Mouse (Mus musculus) kidney, embryonic 15.5 days (tissue): Measurements from ENCODE around the gene Peli2. TPM values are rescaled to one million over a fixed set of nuclear protein-coding genes. Genes with fewer than 3 reads are reported as not detected.

Experiments used
- ATAC-seq: fragments of 200-750 bp; cut with Nextera tagmentation; replicated peaks from 2 replicates; pipeline ENCODE4 v1.8.0; 2017; ENCODE audit warnings: moderate TSS enrichment; ENCODE audit not compliant: low FRiP score
- H3K27ac ChIP-seq: fragments of 300-500 bp; sonication (generic); 2 replicates; pipeline ENCODE4 v1.5.1; 2015; ENCODE audit warnings: mild to moderate bottlenecking, inconsistent platforms
- H3K27me3 ChIP-seq: fragments of 300-500 bp; sonication (generic); 2 replicates; pipeline ENCODE4 v1.6.1; 2015; ENCODE audit warnings: inconsistent platforms
- H3K36me3 ChIP-seq: fragments of 300-500 bp; sonication (generic); 2 replicates; pipeline ENCODE4 v1.6.1; 2015; ENCODE audit warnings: inconsistent platforms
- H3K4me1 ChIP-seq: fragments of 300-500 bp; sonication (generic); 2 replicates; pipeline ENCODE4 v1.6.1; 2015; ENCODE audit warnings: inconsistent platforms
- H3K4me2 ChIP-seq: fragments of 300-500 bp; sonication (generic); 2 replicates; pipeline ENCODE4 v1.6.1; 2015; ENCODE audit warnings: moderate library complexity, mild to moderate bottlenecking, inconsistent platforms
- H3K4me3 ChIP-seq: fragments of 300-500 bp; sonication (generic); replicated peaks from 2 replicates; pipeline ENCODE4 v1.5.1; 2015; ENCODE audit warnings: mild to moderate bottlenecking, inconsistent platforms
- H3K9ac ChIP-seq: fragments of 300-500 bp; sonication (generic); 2 replicates; pipeline ENCODE4 v1.6.1; 2015; ENCODE audit warnings: mild to moderate bottlenecking, inconsistent platforms
- H3K9me3 ChIP-seq: fragments of 300-500 bp; sonication (generic); replicated peaks from 2 replicates; pipeline ENCODE4 v1.6.1; 2016; ENCODE audit warnings: inconsistent platforms
- WGBS: fragments of 180-500 bp; shearing (Covaris S2); methylation state at CpG from one replicate; pipeline ENCODE4 v1.1.7; 2015; ENCODE audit warnings: mixed read lengths; 5-methylcytosine and 5-hydroxymethylcytosine counted together
- polyA plus RNA-seq: library from polyadenylated mRNA; unstranded; fragments of >200 nt; fragmentation: Nextera tagmentation; extraction: Ambion mirVana; gene quantifications from 2 replicates; pipeline ENCODE4 v1.2.1, GENCODE M21; 2015

Gene Peli2
- polyA plus RNA-seq, 1 experiment from 2014 or later: 7.1 TPM

DNA sequence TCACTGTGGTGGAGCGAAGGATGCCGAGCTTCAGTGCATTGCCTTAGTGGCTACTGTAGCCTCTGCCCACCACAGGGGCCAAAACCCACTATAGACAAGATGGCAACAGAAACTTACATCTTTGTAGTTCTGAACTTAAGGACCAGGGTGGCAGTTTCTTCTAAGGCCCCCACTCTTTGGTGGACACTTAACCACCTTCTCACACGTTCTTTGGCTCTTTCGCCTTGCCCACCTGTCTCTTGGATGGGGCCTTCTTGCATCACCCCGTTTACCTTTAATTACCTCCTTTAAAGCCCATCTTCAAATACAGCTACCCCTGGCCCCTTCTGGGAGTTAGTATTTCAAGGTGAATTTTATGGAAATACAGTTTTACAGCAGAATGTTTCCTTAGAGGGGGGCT lies 8.1 kb downstream of the Peli2 start:
- Histone ChIP-seq H3K27me3 (no peaks in the 10 kb centered on the region), H3K9me3 (no peaks in the 10 kb centered on the region), H3K36me3 (no peaks in the 10 kb centered on the region), H3K4me3 (no peak overlapping the region), H3K4me1 (peaks cover 70% of the 10 kb centered on the region), H3K27ac (no peak overlapping the region), H3K4me2 (no peak overlapping the region), H3K9ac (no peak overlapping the region)
- no peak for ATAC-seq
- WGBS: 85% methylated on average over 5 of the region's 5 CpGs

DNA sequence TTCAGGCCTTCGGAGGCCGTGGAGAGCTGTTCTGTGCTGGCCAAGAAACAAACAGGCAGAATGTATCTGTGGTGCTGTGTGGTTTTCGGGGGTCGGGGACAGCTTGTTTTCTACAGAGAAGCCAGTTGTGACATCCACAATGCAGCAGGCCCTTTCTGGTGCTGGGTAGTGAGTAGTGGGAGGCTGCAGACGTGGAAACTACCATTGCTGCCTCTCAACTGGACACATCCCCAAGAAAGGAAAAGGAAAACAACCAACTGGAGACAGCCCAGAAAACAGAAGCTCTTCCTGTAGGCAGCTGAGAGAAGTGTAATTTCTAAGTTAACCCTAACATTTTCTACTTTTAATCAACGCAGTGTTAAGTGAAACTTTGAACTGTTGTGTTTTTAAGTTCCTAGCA lies 9.4 kb downstream of the Peli2 start:
- WGBS: 71% methylated on average over 6 of the region's 6 CpGs
- peaks cover 68% of the 10 kb centered on the region for H3K4me1 ChIP-seq

DNA sequence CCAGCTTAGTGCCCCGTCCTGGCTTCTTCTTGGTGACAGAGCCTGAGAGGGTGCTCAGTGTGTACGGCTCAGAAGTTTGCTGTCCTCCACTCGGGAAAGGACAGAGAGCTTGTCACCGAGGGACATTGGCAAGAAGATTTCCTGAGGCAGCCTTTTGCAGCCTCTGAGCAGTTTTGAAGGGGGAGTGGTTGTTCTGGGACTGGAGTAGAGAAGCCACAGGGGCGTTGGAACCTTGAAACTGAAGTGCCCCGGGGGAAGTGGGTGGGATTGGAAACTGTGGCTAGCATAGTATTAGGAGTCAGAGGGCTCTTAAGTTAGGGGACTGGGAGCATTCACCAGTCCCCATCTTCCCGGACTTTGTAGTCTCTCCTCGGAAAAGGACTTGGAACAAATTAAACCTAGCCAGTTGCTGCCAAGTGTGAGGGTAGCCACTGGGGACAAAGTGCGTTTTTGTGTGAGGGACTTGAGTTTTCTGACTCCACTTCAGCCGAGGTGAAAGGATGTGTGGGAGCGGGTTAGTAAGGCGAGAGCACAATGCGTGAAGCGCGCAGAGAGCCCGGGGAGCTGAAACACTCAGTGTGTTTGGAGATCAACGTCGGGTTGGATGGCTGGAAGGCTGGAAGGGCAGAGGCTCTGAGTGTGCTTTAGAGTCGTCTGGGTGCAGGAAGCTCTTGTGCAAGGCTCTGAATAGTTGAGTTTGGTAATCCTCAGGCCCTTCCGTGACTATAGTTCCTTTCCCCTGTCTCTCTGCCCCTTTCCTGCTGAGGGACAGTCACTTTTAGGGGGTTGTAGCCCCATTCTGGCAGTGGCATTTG lies 10.3 kb downstream of the Peli2 start:
- WGBS: 25% methylated on average over 20 of the region's 20 CpGs
- Histone ChIP-seq H3K4me2 (peak overlapping the region; percentile 30; the same call in 1 of the 2 replicates), H3K27ac (peak overlapping the region; percentile 64), H3K4me3 (no peak overlapping the region), H3K36me3 (no peaks in the 10 kb centered on the region), H3K9ac (no peak overlapping the region), H3K4me1 (peaks cover 72% of the 10 kb centered on the region), H3K9me3 (no peaks in the 10 kb centered on the region), H3K27me3 (no peaks in the 10 kb centered on the region)
- no peak for ATAC-seq

More for the DNA sequence above, 9.4 kb downstream of the Peli2 start:
- Histone ChIP-seq H3K36me3 (no peaks in the 10 kb centered on the region), H3K9ac (no peak overlapping the region), H3K9me3 (no peaks in the 10 kb centered on the region), H3K27ac (no peak overlapping the region), H3K4me2 (no peak overlapping the region), H3K4me3 (no peak overlapping the region), H3K27me3 (no peaks in the 10 kb centered on the region)
- ATAC-seq: no peak

DNA sequence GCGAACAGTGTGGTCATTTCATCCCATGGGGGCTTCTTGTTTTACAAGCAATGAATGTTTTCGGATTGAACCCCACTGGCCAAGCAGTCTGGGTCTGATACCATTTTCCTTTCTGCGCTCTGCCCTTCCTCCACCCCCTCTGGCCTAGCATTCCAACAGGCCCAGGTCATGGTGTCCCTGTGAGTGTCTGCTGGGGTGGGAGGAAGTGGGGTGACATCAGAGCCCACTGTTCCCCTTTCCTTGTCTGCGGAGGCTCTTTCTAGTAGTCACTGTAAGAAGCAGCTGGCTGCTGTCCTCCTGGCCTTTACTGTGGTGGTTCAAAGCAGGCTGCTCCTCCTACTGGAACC lies 10.9 kb downstream of the Peli2 start:
- no peak overlapping the region for H3K9ac ChIP-seq
- H3K9me3 ChIP-seq: no peaks in the 10 kb centered on the region
- H3K4me1 ChIP-seq: peaks cover 75% of the 10 kb centered on the region
- ATAC-seq: peak; percentile 15; the same call in 1 of the 2 replicates
- H3K27me3 ChIP-seq: no peaks in the 10 kb centered on the region
- H3K4me3 ChIP-seq: no peak overlapping the region
- H3K36me3 ChIP-seq: no peaks in the 10 kb centered on the region
- peak overlapping the region; percentile 64 for H3K27ac ChIP-seq
- H3K4me2 ChIP-seq: peak overlapping the region; percentile 30; the same call in 1 of the 2 replicates
- WGBS: 44% methylated on average over 4 of the region's 4 CpGs

DNA sequence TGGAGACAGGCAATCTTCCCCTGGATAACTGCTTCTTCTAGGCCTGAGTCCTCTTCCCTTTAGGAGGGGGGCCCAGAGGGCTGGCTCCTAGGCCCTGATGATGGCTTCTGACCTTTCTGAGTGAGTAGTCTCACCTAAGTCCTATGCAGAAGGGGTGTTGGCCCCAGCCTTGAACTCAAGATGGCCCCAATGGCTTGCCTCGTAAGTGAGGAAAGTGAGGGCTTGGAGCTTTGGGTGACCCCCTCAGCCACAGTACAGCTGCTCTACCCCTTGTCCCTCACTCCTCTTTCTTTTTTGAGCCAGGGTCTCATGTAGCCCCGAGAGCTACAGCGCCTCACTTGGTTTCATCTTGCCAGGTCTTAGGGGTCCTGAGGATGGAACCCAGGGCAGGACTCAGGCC lies 11.6 kb downstream of the Peli2 start:
- Histone ChIP-seq H3K27ac (peak overlapping the region; percentile 11; the same call in 1 of the 2 replicates), H3K36me3 (no peaks in the 10 kb centered on the region), H3K9ac (no peak overlapping the region), H3K4me2 (no peak overlapping the region), H3K4me1 (peaks cover 81% of the 10 kb centered on the region), H3K27me3 (no peaks in the 10 kb centered on the region), H3K4me3 (no peak overlapping the region), H3K9me3 (no peaks in the 10 kb centered on the region)
- 64% methylated on average over 3 of the region's 3 CpGs for WGBS
- no peak for ATAC-seq

DNA sequence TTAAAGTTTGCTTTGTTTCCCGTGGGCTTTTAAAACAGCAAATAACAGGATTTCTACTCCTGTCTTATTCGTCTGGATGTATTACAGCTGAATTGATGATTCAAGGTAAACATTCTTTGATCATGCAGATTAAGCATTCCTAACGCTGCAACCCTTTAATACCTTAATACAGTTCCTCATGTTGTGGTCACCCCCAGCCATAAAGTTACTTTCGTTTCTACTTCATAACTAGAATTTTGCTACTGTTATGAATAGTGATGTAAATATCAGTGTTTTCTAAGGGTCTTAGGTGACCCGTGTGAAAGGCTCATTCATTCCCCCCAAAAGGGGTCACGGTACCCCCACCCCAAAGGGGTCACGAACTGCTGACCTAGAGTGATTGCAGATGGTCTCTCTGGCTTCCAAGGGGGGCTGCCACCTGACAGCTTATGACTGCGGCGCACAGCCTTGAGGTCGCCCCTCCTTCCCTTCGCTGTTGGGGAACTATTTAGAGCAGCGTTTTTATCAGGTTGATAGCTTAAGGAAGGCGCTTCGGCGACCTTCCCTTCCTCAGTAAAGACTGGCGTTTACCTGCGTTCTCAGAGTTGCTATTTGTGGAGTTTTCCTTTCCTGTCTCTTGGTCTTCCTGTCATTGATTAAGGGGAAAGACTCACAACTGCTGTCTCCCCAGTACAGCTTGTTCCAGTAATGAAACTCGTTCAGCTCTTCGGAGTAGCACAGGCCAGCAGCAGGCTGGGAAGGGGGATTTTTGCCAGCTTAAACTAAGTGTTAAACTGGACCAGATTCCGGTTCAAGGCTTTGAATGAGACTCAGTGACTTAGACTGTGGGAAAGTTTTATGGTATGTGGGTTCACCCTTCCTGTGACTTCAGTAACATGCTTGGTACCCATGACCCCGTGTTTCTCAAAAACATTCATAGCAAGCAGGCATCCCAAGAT lies 12.5 kb downstream of the Peli2 start:
- WGBS: 38% methylated on average over 21 of the region's 21 CpGs
- Histone ChIP-seq H3K4me1 (peaks cover 81% of the 10 kb centered on the region), H3K27me3 (no peaks in the 10 kb centered on the region), H3K9ac (no peak overlapping the region), H3K9me3 (no peaks in the 10 kb centered on the region), H3K4me2 (peak overlapping the region; percentile 47), H3K27ac (peak overlapping the region; percentile 74), H3K36me3 (no peaks in the 10 kb centered on the region), H3K4me3 (no peak overlapping the region)
- no peak for ATAC-seq

DNA sequence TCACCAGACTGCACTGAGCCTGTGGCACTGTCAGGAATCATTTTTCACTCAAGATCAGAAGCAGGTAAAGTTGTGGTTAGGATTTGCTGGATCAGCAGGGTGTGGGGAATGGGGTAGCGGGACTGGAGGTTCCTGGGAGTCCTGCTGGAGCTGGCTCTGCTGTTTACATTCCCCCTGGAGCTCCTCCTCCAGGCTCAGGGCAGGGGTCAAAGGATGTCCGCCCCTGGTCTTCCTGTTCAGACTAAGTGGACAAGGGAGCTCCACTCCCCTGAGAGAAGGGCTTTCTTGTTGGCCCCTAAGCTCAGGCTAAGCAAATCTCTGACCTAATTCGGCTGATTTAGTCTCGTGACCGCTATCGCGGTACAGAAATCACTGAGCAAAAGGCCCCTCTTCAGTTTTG lies 13.7 kb downstream of the Peli2 start:
- Histone ChIP-seq H3K9ac (peak overlapping the region; percentile 19; the same call in 1 of the 2 replicates), H3K27ac (peak overlapping the region; percentile 74), H3K4me1 (peaks cover 87% of the 10 kb centered on the region), H3K9me3 (no peaks in the 10 kb centered on the region), H3K4me3 (no peak overlapping the region), H3K4me2 (peak overlapping the region; percentile 47), H3K27me3 (no peaks in the 10 kb centered on the region), H3K36me3 (no peaks in the 10 kb centered on the region)
- 24% methylated on average over 7 of the region's 7 CpGs for WGBS
- peak; percentile 68 for ATAC-seq

DNA sequence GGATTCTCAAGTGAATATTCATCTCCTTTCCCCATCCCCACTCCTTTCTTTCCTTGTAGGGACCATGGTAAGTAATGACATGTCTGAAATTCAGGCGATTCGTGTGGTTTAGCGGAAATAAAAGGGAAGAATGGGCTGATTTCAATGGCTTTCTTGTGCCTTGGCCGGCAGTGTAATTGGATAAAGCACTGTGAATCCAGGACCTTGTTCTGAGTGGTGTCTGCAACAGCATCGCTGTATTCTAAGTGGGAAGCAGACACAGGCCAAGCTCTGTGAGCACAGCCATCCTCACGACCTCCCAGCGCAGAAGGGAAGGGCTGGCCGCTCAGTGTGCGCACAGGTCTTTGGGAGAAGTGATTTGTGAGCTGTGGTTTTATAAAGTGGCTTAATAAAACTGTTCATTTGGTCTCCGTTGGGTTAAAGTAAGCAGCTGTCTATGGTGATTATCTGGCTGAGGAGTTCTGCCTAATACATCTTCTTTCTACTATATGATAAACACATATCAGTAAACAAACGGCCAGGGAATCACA lies 15.3 kb downstream of the Peli2 start:
- H3K4me3 ChIP-seq: no peak overlapping the region
- no peak for ATAC-seq
- 68% methylated on average over 11 of the region's 11 CpGs for WGBS
- no peak overlapping the region for H3K27ac ChIP-seq
- H3K9me3 ChIP-seq: no peaks in the 10 kb centered on the region
- H3K9ac ChIP-seq: no peak overlapping the region
- H3K4me2 ChIP-seq: no peak overlapping the region
- no peaks in the 10 kb centered on the region for H3K36me3 ChIP-seq
- H3K27me3 ChIP-seq: no peaks in the 10 kb centered on the region
- H3K4me1 ChIP-seq: peaks cover 78% of the 10 kb centered on the region

DNA sequence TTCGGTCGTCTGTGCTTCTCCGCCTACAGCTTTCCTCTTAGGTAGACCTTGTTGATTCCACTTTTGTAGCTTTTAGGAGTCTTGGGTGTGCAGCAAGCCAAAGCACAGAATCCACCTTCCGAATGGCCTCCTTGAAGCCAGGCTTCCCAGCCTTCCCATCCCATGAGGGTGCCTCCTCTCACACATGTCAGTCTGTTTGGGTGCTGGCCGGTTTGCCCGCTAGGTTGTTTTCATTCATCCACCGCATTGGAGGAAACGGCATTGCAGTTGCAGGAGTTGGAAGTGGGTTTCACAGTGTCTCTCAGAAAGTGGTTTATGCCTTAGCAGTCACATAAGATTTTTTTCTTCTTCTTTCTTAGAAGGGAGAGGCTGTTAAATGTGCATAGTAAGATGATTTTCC lies 17.1 kb downstream of the Peli2 start:
- no peaks in the 10 kb centered on the region for H3K36me3 ChIP-seq
- H3K9me3 ChIP-seq: no peaks in the 10 kb centered on the region
- 0 out of 2 replicates have a peak overlapping the region, but pooled peaks have one; percentile 19 for H3K27ac ChIP-seq
- no peak for ATAC-seq
- H3K4me1 ChIP-seq: peaks cover 63% of the 10 kb centered on the region
- H3K27me3 ChIP-seq: no peaks in the 10 kb centered on the region
- WGBS: 36% methylated on average over 8 of the region's 8 CpGs
- no peak overlapping the region for H3K4me3 ChIP-seq
- peak overlapping the region; percentile 5; the same call in 1 of the 2 replicates for H3K4me2 ChIP-seq
- no peak overlapping the region for H3K9ac ChIP-seq

DNA sequence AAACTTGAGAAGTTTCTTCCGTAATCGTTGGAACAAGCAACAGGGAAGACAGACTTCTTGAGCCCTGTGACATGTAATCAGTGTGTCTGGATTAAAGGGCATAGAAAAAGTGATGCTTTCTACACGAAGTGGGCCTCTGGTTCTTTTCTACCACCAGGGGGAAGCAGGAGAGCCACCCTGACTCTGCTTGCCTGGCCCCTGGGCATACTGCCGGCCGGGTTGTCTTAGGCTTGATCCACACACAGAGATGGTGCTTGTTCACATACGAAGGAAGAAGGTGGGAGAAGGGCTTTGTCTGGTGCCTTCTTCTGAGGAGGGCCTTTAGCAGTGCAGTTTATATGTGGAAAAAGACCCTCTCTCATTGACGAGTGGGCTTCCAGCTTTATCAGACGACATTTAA lies 17.5 kb downstream of the Peli2 start:
- no peak overlapping the region for H3K4me2 ChIP-seq
- no peak overlapping the region for H3K4me3 ChIP-seq
- H3K36me3 ChIP-seq: no peaks in the 10 kb centered on the region
- H3K4me1 ChIP-seq: peaks cover 62% of the 10 kb centered on the region
- no peak overlapping the region for H3K9ac ChIP-seq
- 39% methylated on average over 8 of the region's 8 CpGs for WGBS
- no peak overlapping the region for H3K27ac ChIP-seq
- no peaks in the 10 kb centered on the region for H3K9me3 ChIP-seq
- peak; percentile 56 for ATAC-seq
- H3K27me3 ChIP-seq: no peaks in the 10 kb centered on the region

DNA sequence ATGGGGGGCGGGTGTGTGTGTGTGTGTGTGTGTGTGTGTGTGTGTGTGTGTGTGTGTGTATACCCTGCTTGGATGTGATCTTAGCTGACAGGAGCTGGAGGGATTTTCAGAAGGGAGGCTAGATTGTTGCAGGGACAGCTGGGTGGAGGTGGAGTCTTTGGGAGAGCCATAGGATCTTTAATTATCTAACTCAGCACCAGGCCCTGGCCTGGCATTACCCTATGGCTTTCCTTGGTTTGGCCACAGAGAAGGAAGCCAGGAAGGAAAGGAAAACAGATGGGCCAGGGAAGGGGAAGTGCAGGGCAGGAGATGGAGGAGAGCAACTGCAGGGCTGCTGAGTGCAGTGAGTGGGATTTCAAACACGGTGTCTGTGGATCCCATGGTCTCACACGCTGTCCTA lies 18.8 kb downstream of the Peli2 start:
- H3K27me3 ChIP-seq: no peaks in the 10 kb centered on the region
- no peak overlapping the region for H3K4me2 ChIP-seq
- no peaks in the 10 kb centered on the region for H3K9me3 ChIP-seq
- H3K36me3 ChIP-seq: no peaks in the 10 kb centered on the region
- H3K27ac ChIP-seq: no peak overlapping the region
- 74% methylated on average over 3 of the region's 3 CpGs for WGBS
- H3K4me3 ChIP-seq: no peak overlapping the region
- H3K4me1 ChIP-seq: peaks cover 52% of the 10 kb centered on the region
- no peak overlapping the region for H3K9ac ChIP-seq
- ATAC-seq: 0 out of 2 replicates have a peak, but pooled peaks have one; percentile 19

DNA sequence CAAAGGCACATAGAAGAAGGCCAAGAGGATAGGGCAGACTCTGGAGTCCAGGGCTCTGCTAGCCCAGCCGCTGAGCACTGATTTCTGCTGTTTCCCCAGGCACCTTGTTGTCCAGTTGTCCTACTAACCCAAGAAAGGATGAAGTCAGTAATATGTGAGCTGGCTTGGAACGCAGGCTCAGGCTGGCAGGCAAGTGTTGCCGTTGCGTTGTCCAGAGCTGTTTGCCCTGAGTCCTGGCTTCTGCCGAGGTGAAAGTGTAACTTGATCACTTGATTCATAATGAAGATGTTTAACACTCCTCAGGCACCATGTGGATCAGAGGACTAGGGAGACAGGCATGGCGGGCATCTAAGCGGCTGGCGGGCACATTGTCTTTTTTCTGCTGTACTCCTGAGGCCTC lies 21.1 kb downstream of the Peli2 start:
- H3K27ac ChIP-seq: no peak overlapping the region
- WGBS: 51% methylated on average over 8 of the region's 8 CpGs
- H3K4me2 ChIP-seq: no peak overlapping the region
- no peaks in the 10 kb centered on the region for H3K27me3 ChIP-seq
- no peak overlapping the region for H3K4me3 ChIP-seq
- H3K36me3 ChIP-seq: no peaks in the 10 kb centered on the region
- H3K9ac ChIP-seq: no peak overlapping the region
- no peak for ATAC-seq
- no peaks in the 10 kb centered on the region for H3K9me3 ChIP-seq
- H3K4me1 ChIP-seq: peaks cover 34% of the 10 kb centered on the region
